Mouse (Mus musculus): ENCODE results near the gene Gm973. TPM values are rescaled to one million over a fixed set of nuclear protein-coding genes. Genes with fewer than 3 reads are reported as not detected.

The Gm973 gene
- polyA plus RNA-seq, 1 experiment from 2014 or later = 9.0 TPM

GRCm38 (mm10) chr1:59606479-59606878, 90.4 kb downstream of the Gm973 start:
- Histone ChIP-seq H3K4me1 (replicated peaks) (peaks cover 16% of the 10 kb centered on the region), H3K9me3 (no peaks in the 10 kb centered on the region), H3K4me3 (no peak overlapping the region), H3K27me3 (ENCODE audit: insufficient read depth, poor library complexity, severe bottlenecking) (peaks cover 7% of the 10 kb centered on the region; the same call in 1 of the 2 replicates), H3K36me3 (no peaks in the 10 kb centered on the region), H3K27ac (peak overlapping the region; percentile 0; the same call in 1 of the 2 replicates)
- DNase-seq (ENCODE audit: low spot score) = no peak
- WGBS = 88% methylated on average over 13 of the region's 13 CpGs

GRCm38 (mm10) chr1:59607071-59607470, 91.0 kb downstream of the Gm973 start:
- H3K9me3 ChIP-seq = no peaks in the 10 kb centered on the region
- H3K27ac ChIP-seq = peak overlapping the region; percentile 0; the same call in 1 of the 2 replicates
- WGBS = 43% methylated on average over 7 of the region's 7 CpGs
- H3K4me1 ChIP-seq (replicated peaks) = peaks cover 16% of the 10 kb centered on the region
- H3K27me3 ChIP-seq (ENCODE audit: insufficient read depth, poor library complexity, severe bottlenecking) = peaks cover 6% of the 10 kb centered on the region; the same call in 1 of the 2 replicates
- H3K4me3 ChIP-seq = no peak overlapping the region
- no peaks in the 10 kb centered on the region for H3K36me3 ChIP-seq
- DNase-seq (ENCODE audit: low spot score) = no peak

- 86% methylated on average over 7 of the region's 7 CpGs for WGBS
- DNase-seq (ENCODE audit: low spot score) = no peak
- no peaks in the 10 kb centered on the region for H3K36me3 ChIP-seq
- no peak overlapping the region for H3K27ac ChIP-seq
- H3K9me3 ChIP-seq = no peaks in the 10 kb centered on the region
- H3K27me3 ChIP-seq (ENCODE audit: insufficient read depth, poor library complexity, severe bottlenecking) = no peaks in the 10 kb centered on the region
- peaks cover 16% of the 10 kb centered on the region for H3K4me1 ChIP-seq (replicated peaks)
- H3K4me3 ChIP-seq = no peak overlapping the region
Measured at GRCm38 (mm10) chr1:59608125-59608762, 92.2 kb downstream of the Gm973 start.

GRCm38 (mm10) chr1:59608920-59609319, 92.9 kb downstream of the Gm973 start:
- no peaks in the 10 kb centered on the region for H3K27me3 ChIP-seq (ENCODE audit: insufficient read depth, poor library complexity, severe bottlenecking)
- H3K36me3 ChIP-seq = no peaks in the 10 kb centered on the region
- H3K4me1 ChIP-seq (replicated peaks) = peaks cover 14% of the 10 kb centered on the region
- H3K9me3 ChIP-seq = no peaks in the 10 kb centered on the region
- no peak for DNase-seq (ENCODE audit: low spot score)
- 63% methylated on average over 5 of the region's 5 CpGs for WGBS
- H3K27ac ChIP-seq = 0 out of 2 replicates have a peak overlapping the region, but pooled peaks have one; percentile 40
- H3K4me3 ChIP-seq = no peak overlapping the region

- Histone ChIP-seq H3K36me3 (no peaks in the 10 kb centered on the region), H3K4me1 (replicated peaks) (peaks cover 16% of the 10 kb centered on the region), H3K27ac (no peak overlapping the region), H3K27me3 (ENCODE audit: insufficient read depth, poor library complexity, severe bottlenecking) (no peaks in the 10 kb centered on the region), H3K4me3 (no peak overlapping the region), H3K9me3 (no peaks in the 10 kb centered on the region)
- WGBS = 81% methylated on average over 4 of the region's 4 CpGs
- no peak for DNase-seq (ENCODE audit: low spot score)
Measured at GRCm38 (mm10) chr1:59609458-59609857, 93.4 kb downstream of the Gm973 start.

GRCm38 (mm10) chr1:59609896-59610295, 93.8 kb downstream of the Gm973 start:
- DNase-seq (ENCODE audit: low spot score) = no peak
- H3K36me3 ChIP-seq = no peaks in the 10 kb centered on the region
- H3K4me1 ChIP-seq (replicated peaks) = peaks cover 17% of the 10 kb centered on the region
- H3K4me3 ChIP-seq = no peak overlapping the region
- no peaks in the 10 kb centered on the region for H3K27me3 ChIP-seq (ENCODE audit: insufficient read depth, poor library complexity, severe bottlenecking)
- no peaks in the 10 kb centered on the region for H3K9me3 ChIP-seq
- H3K27ac ChIP-seq = no peak overlapping the region
- WGBS = 80% methylated on average over 10 of the region's 10 CpGs

GRCm38 (mm10) chr1:59610929-59611328, 94.9 kb downstream of the Gm973 start:
- 86% methylated on average over 3 of the region's 3 CpGs for WGBS
- Histone ChIP-seq H3K36me3 (no peaks in the 10 kb centered on the region), H3K4me3 (no peak overlapping the region), H3K9me3 (no peaks in the 10 kb centered on the region), H3K27ac (no peak overlapping the region), H3K27me3 (ENCODE audit: insufficient read depth, poor library complexity, severe bottlenecking) (no peaks in the 10 kb centered on the region), H3K4me1 (replicated peaks) (peaks cover 17% of the 10 kb centered on the region)
- no peak for DNase-seq (ENCODE audit: low spot score)

- no peaks in the 10 kb centered on the region for H3K9me3 ChIP-seq
- H3K27me3 ChIP-seq (ENCODE audit: insufficient read depth, poor library complexity, severe bottlenecking) = no peaks in the 10 kb centered on the region
- no peak overlapping the region for H3K4me3 ChIP-seq
- no peaks in the 10 kb centered on the region for H3K36me3 ChIP-seq
- peaks cover 10% of the 10 kb centered on the region; the same call in 1 of the 2 replicates for H3K4me1 ChIP-seq (replicated peaks)
- WGBS = 44% methylated on average over 6 of the region's 6 CpGs
- DNase-seq (ENCODE audit: low spot score) = peak; percentile 72
- peak overlapping the region; percentile 26; the same call in 1 of the 2 replicates for H3K27ac ChIP-seq
Measured at GRCm38 (mm10) chr1:59613795-59614194, 97.7 kb downstream of the Gm973 start.

- Histone ChIP-seq H3K36me3 (no peaks in the 10 kb centered on the region), H3K9me3 (no peaks in the 10 kb centered on the region), H3K27ac (no peak overlapping the region), H3K4me1 (replicated peaks) (peaks cover 10% of the 10 kb centered on the region; the same call in 1 of the 2 replicates), H3K4me3 (no peak overlapping the region), H3K27me3 (ENCODE audit: insufficient read depth, poor library complexity, severe bottlenecking) (no peaks in the 10 kb centered on the region)
- no peak for DNase-seq (ENCODE audit: low spot score)
- 79% methylated on average over 2 of the region's 2 CpGs for WGBS
Measured at GRCm38 (mm10) chr1:59615021-59615420, 99.0 kb downstream of the Gm973 start.

GRCm38 (mm10) chr1:59619201-59619600, 103.1 kb downstream of the Gm973 start:
- Histone ChIP-seq H3K27ac (no peak overlapping the region), H3K9me3 (no peaks in the 10 kb centered on the region), H3K4me1 (replicated peaks) (peaks cover 6% of the 10 kb centered on the region; the same call in 1 of the 2 replicates), H3K27me3 (ENCODE audit: insufficient read depth, poor library complexity, severe bottlenecking) (no peaks in the 10 kb centered on the region), H3K36me3 (no peaks in the 10 kb centered on the region), H3K4me3 (no peak overlapping the region)
- WGBS = 89% methylated on average over 10 of the region's 10 CpGs
- no peak for DNase-seq (ENCODE audit: low spot score)

GRCm38 (mm10) chr1:59623325-59624017, 107.4 kb downstream of the Gm973 start:
- H3K4me3 ChIP-seq = no peak overlapping the region
- no peaks in the 10 kb centered on the region for H3K36me3 ChIP-seq
- DNase-seq (ENCODE audit: low spot score) = peak; percentile 79
- H3K4me1 ChIP-seq (replicated peaks) = no peaks in the 10 kb centered on the region
- H3K9me3 ChIP-seq = no peaks in the 10 kb centered on the region
- H3K27ac ChIP-seq = no peak overlapping the region
- 36% methylated on average over 5 of the region's 5 CpGs for WGBS
- no peaks in the 10 kb centered on the region for H3K27me3 ChIP-seq (ENCODE audit: insufficient read depth, poor library complexity, severe bottlenecking)

GRCm38 (mm10) chr1:59625410-59625809, 109.3 kb downstream of the Gm973 start:
- Histone ChIP-seq H3K4me3 (no peak overlapping the region), H3K4me1 (replicated peaks) (no peaks in the 10 kb centered on the region), H3K36me3 (no peaks in the 10 kb centered on the region), H3K27me3 (ENCODE audit: insufficient read depth, poor library complexity, severe bottlenecking) (no peaks in the 10 kb centered on the region), H3K27ac (no peak overlapping the region), H3K9me3 (no peaks in the 10 kb centered on the region)
- 89% methylated on average over 5 of the region's 5 CpGs for WGBS
- no peak for DNase-seq (ENCODE audit: low spot score)

GRCm38 (mm10) chr1:59629194-59629593, 113.1 kb downstream of the Gm973 start:
- Histone ChIP-seq H3K9me3 (no peaks in the 10 kb centered on the region), H3K36me3 (no peaks in the 10 kb centered on the region), H3K4me3 (no peak overlapping the region), H3K27ac (no peak overlapping the region), H3K4me1 (replicated peaks) (0 out of 2 replicates have a peak, but pooled peaks cover 2% of the 10 kb centered on the region), H3K27me3 (ENCODE audit: insufficient read depth, poor library complexity, severe bottlenecking) (no peaks in the 10 kb centered on the region)
- 60% methylated on average over 6 of the region's 6 CpGs for WGBS
- no peak for DNase-seq (ENCODE audit: low spot score)
